Mouse (Mus musculus) layer of hippocampus, adult 18-20 months (tissue): ENCODE measurements at regions not wholly inside any gene's neighbourhood (a gene's known extent, or its start where the extent isn't known, plus 50 kb on each side); places are given as distances from the start of the nearest gene placed in this dataset.

ENCODE experiments used
- DNase-seq, 2 experiments: peaks; one replicate each; pipeline ENCODE4 v3.0.0; 2022; ENCODE audit warnings: low spot score in 2 of 2

DNA sequence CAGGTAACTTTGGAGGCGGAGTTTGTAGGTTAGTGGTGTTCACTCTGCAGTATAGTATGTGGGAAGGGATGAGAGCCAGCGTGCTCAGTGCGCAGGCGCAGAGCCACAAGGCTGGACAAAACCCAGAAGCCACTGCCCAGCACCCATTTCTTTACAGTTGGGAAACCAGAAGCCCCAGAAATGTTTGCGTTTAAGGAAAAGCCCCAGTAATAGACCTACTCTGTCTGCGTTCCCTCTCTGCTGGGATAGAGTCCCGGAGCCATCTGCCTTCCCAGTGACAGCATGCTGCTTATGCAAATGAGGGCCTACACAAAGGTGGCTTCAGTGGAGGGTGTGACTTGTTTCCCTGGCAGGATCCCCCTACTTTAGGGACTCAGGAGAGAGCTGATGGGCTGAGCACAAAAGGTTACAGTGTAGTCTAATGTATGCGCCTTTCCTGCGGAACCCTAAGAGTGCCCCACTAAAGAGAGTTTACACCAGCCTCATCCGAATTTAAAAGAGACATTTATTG is 456.0 kb downstream of the Irx1 start:
- DNase-seq: peak; percentile 17 to 54

DNA sequence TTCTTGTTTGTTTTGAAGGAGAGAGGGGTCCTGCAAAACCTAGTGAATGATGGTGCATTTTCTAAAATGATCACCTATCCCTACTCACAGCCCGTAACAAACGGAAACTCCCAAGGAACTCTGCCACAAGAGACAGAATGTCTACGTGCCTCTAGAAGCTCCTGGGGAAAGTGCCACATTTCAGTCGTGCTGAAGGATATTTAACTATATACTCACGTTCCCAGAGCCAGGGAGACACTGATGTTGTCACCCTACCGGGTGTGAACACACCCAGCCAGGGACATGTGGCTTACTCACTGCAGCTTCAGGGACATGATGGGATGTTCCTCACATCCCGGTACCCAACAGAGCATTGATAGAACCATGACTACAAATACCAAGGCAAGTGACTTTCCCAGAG is 456.7 kb downstream of the Irx1 start:
- DNase-seq: no peak

DNA sequence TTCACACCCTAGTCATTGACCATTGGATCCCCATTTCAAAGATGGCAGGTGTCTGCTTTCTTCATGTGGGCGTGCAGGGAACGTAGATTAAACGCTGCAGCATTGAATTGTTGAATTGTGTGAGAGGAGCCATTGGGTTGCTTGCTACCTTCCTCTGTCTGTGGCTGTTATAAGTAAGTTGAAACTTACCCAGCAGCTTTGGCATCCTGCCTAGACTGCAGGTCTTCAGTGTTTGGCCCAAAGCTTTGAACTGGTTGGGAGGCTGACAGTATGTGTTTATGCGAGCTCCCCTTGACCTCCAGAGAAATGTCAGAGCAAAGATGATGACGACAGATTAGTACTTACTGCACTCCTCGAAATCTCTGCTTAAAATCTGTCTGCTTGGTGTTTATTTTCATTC is 473.8 kb downstream of the Irx1 start:
- no peak for DNase-seq

DNA sequence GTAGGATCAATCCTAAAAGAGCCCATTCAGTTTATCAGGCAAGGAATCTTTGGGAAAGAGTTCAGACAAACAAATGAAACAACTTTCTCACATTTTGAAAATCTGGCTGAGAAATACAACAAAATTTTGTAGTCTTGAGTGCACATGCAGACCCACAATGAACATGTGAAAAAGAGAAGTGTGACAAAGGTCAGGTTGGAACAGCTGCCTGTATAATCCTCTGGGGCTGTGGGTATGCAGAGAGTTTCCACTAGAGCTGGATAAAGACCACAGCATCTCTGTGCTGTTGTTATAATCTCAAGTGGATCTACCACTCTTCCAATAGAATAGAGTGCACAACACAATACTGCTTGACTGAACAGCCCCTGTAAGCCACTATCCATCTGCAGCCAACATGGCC is 482.3 kb downstream of the Irx1 start:
- no peak for DNase-seq

DNA sequence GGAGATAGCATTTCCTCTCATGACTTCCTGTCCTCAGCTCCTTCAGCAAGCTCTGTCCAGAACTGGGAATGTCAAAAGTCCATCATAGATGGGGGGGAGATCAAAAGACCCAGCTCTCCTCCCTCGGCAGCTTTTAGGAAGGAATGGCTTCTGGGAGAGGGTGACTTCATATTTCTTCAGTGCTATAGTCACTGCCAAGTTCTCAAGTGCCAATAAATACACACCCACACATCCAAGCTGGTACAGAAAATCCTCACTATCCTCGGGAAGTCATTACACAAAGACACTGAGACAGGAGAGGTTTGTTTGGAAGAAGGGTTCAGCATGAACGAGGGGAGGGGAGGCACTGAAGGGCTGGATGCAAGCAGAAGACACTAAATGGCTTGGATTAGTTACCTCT is 502.0 kb downstream of the Irx1 start:
- peak; percentile 15 to 22 for DNase-seq

DNA sequence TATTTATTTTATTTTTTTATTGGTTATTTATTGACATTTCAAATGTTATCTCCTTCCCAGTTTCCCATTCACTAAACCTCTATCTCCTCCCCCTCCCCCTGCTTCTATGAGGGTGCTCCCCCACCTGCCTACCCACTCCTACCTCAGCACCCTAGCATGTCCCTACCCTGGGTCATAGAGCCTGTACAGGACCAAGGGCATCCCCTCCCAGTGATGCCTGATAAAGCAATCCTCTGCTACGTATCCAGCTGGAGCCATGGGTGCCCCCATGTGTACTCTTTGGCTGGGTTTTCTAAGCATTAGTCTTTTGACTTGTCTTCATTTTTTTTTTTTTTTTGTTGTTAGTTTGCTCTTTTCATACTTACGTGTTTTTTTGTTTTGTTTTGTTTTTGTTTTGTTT is 502.9 kb downstream of the Irx1 start:
- no peak for DNase-seq

DNA sequence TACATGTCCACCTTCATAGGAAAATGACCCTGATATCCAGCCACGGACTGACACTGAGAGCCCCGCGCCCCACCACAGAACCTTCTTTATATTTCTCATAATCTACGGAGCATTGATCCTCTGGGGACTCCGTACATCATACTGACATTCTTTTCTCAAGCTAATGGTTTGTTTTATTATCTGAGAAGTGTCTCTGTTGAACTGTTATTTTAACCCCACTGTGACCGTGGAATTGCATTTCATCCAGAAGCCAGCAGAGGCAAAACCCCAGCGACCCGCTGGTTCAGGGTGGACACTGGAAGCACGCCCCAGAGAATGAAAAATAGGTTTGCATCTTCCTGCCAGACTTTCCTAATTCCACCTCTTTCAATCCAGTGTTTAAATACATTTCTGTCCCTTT is 503.4 kb downstream of the Irx1 start:
- DNase-seq: no peak

DNA sequence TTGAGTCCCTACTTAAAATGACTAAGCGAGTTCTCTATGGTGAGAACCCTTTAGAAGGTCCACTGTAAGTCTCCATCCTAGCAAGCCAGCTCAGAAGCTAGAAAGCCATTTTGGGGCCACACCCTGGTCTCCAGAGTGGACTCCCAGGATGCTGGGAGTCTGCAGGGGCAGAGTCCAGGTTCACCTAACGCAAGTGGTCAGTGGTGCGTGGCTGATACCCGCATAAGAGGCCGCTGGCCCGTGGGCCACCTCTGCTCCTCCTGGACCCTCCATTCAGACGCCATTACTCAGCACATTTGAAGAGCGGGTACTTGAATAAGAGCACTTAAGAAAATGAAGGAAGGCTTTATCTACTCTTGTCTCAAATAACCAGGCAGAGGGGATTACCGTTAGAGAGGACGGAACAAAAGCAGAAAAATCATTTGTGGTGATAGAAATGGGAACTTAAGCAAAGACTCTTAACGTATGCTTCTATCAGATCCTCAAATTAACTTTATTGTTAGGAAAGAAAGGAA is 504.4 kb downstream of the Irx1 start:
- DNase-seq: no peak

DNA sequence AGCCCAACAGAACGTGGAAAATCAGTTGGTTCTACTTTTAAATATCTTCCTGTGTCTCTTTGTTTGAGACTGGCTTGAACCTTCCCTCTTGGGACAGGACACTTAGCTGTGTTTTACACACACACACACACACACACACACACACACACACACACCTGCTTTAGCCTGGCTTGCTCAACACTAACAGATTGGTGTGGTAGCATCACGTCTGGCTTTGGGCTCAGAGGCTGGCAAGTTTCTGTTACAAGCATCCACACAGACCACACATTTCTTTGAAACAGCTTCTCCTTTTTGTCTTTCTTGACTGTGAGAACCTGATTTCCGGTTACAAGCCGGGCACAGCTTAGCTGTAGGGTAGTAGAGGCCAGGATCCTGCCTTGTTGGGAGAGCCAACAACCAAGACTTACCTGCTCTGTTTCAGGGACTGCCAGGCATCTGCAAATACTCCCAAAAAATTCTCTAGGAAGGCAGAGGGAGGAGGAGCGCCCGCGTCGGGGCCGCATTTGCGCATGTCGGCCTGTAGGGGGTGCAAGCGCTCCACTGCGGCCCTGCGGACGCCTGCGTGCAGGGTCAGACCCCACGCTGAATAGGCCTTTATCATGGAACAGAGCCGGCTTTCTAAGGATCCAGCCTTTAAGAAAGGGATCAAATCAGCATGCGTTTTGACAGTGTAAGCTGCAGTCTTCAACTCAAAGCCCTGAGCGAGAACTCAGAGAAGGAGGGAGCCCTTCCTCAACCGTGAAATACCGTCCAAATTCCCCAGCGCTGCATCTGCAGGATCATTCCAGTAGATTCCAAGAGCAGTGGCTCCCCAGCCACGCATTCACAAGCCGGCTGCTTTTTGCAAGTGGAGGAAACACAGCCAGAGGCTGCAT is 505.2 kb downstream of the Irx1 start:
- peak; percentile 61 to 74 for DNase-seq

DNA sequence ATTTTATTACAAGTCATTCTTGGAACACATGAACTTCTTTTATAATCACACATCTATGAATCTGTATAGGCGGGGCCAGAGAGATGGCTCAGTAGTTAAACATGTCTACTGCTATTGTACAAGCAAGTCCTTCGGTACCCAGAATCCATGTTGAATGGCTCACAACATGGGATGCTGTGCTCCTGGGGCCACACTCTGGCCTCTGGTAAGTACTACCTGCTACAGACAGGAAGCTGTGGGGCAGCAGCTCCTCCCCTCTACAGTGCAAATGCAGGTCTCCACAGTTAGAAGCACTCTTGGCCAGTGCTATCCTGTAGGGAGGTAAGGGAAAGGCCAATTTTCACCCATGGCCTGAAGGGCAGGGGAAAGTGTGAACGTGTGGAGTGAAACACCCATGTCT is 506.0 kb downstream of the Irx1 start:
- DNase-seq: no peak

DNA sequence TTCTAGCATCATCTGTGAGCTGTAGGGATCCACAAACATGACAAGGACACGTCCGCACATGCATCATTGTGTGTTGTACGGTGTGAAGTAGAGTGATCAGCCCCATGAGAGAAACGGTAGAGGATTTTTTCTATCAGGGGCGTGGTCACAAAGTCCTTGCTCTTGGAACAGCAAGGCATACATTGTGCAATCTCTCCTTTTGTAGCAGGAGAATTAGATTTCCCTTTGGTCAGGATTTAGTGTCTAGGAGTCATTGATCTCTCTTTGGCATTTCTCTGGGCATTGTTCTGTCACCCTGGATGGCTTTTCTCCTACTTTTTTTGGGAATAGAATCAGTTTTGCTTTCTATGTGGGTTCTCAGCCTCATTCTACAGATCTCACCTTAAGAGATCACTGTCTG is 511.3 kb downstream of the Irx1 start:
- no peak for DNase-seq

DNA sequence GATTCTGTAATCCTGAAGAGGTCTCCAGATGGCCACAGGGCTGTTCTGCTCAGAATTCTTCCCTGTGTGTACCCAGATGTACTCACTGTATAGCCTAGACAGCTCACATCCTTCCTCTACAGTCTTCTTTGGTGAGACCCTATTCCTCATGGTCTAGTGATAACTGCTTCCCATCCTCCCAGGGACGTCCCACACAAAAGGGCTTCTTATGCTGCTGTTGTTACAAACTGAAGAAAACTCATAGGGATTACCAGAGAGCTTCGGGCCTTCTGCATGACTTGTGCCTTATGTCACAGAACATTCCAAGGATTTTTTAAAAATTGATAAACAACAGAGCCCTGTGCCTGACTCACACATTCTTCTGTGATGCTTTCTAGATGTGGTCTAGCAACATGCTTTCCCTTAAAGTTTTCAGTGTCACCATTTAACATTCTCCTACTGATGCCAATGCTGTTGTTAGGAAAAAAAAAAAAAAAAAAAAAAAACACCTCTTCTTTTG is 525.9 kb downstream of the Irx1 start:
- DNase-seq: no peak

DNA sequence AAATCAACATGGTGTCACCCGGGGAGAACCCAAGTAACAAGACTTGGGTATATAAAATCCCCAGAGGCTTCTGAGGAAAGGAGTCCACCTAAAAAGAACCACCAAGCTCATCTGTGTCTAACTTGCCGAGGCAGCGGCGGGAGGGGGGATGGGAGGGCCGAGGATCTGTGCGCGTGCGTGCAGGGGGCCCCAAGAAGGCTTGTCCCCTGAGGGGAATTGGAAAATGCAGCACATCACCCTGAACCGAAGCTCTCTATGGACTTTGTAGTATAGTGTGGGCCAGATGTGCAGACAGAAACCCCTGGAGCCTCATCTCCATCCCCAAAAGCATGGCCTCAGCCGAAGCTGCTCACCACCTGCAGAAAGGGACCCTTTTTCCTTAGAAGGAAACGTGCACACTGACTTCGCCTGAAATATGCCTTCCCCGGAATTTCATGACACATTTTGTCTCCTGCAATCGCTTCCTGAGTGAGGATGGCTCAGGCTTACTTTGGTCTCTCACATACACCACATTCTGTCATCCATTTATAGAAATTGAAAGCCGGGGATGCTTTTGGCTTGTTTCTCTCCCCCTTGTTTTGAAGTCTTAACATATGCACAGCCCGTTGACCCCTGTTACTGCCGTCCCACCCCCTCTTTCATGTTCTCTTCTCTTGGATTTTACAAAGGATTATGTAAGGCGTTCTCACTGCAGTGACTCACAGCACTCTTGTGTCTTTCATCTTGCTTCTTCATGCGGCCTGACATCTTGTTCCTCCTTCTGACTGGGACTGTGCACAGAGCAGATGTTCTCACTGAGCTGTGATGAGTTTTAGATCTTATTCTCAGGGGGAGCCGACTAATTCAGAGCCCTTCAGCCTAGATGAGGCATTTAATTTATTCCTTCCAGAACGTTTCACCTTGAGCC is 559.6 kb downstream of the Irx1 start:
- DNase-seq: peak; percentile 19 to 52

DNA sequence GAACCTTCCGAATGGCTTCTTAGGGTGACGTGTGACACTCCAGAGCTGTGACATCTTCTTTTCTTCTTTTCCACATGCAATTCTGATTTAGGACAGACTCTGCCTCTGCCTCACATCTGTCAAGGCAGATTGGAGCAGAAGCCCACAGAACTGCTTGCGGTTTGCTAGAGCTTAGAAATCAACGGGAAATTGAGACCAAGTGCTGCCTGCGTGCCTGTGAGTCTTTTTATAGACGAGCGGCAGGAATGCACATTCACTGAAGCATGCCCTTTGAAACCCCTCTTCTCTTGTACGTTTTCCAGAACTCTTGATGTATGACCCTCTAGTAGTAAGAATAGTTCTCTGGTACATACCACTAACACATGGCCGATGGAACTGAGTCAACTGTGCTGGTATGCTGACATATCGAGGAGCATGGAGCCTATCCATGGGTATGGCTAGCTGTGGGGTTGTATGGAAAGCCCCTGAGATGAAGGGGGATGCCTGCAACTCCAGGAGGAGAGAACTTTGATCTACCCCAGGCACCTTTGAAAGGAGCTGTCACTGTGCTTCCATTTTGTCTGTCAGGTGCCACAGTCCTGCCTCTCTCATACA is 552.2 kb upstream of the Adamts16 start:
- DNase-seq: no peak

DNA sequence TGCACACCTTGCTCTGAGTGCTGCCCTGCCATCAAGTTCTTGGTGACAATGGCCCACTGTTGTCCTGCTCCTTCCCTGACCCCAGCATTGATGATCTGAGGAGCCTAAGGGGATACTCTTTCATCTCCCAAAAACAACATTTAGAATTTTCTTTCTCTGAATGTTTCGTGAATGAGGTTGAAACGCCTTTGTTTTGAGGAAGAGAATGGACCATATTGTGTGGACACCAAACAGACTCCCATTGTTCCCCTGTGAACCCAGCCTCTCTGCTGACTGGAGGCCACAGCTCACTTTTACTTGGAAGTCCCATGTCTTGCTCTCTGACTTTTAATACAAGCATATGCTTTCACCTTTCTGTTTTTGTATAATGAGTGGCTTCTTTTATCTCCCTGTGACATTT is 537.0 kb upstream of the Adamts16 start:
- no peak for DNase-seq

DNA sequence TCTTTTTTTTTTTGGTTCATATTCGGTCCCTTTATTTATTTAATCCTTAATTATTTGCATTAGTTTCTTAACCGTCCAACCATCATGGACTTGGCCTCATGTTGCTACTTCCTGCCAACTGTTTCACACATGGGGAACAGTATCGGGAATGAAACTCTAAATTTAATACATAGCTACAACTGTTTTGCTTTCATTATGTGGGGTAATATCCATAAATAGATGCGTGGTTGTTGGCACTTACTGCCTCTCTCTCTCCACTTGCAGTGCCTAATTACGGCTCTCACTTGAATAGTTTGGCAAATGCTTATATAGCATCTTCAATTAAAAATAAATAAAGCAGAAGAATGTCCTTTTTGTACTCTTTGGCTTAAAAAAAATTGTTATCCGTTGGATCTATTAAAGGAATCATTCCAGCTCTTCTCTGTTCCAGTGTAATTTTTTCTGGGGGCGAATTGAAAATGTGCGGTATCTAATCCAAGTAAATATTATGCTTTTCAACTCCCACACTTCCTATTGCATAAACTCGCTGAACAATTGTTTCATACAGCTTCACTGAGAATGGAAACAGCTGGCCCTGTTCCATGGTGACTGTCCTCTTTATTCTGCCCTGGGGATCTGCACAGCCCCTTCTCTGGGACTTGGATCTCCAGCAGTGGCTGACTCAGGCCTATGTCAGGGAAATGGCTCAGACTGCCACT is 534.4 kb upstream of the Adamts16 start:
- peak; percentile 22 to 70 for DNase-seq

DNA sequence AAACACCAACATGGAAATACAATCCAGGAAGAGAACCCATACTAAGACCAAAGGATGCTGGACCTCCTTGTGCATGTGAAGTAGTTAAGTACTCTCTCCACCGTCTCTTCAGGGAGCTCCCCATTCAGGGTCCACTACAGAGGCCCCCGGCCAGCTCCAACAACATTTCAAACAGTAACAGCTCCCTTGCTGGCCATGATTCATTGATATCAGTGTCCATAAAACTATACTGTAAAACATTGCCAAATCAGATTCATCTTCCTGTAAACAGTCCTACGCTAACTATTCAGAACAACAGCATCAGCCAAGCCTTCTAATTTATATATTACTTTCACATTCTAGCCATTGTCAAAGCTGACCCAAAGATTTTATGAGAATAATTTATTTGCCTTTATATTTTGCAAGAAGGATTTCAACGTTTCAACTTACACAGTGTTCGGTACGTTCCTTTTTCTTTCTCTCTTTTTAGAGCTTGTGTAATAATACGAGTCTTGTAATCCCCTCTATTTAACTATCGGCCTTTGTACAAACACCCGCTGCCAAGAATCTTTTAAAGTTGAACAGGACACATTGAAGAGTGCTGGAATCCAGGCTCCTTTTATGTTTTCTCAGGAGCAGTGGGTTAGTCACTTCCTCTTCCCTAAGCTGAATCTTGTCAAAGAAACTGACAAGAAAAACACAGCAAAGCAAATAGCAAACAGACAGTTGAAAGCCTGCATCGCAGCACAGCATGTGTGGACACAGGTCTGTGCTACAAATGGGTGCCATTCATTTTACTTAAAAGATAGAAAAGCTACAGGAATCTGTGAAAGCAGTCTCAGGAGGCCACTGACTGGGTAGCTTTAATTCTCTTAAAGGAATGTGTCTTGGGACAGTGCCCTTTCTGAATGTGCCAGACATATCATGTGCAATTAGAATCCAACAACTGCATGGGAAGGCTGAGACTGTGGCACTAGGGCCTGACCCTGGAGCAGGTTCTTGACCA is 531.4 kb upstream of the Adamts16 start:
- no peak for DNase-seq

DNA sequence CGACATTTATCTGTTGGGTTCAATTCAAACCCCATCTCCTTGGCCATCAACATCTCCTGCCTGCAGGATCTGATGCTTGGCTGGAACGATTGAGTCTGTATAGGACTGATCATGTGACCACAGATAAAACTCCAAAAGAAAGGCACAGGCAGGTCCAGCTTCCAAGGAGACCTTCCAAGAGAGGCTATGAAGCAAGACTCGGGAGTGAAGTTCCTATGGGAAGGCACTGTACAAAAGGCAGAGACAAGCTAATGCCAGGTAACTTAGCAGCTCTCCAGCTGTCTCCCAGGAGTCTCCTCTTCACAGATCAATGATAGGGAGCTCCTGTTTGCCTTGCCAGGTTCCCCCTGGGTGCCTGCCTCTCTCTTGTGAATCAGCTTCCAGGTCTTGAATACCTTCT is 528.2 kb upstream of the Adamts16 start:
- no peak for DNase-seq

DNA sequence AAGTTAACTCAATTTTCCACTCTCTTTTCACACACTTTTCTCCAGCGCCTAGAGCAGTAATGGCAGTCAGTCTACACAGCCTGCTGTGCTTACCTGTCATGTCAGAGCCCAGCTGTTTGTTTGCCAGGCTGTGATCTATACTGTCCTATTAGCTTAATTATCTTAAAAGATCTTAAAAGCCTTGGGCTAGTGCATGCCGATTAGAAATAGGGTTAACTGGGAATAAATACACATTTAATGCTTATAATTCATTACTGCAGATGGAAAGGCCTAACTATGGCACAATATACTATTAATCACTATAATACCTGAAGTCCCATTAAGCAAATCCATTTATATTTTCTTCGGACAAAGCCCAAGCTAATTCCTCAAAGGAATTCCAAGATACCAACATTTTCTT is 523.6 kb upstream of the Adamts16 start:
- DNase-seq: no peak
